Mouse (Mus musculus) lung, postnatal 36 days (tissue): ENCODE data around the gene Mcl1.
"Not testable (repeated sequence)": the region's sequence is repeated elsewhere in the genome, so short reads cannot be mapped to it uniquely, and the experiment has no call there.

Experiments
- DNase-seq: peaks from one replicate; pipeline ENCODE4 v3.0.0; 2022; ENCODE audit warnings: mixed read lengths

Gene Mcl1

GRCm38 (mm10) chr3:95658236-95658867 is at the start of gene Mcl1:
Mcl1 (plus strand) TSS chr3:95658788.
- DNase-seq, result peak; percentile 96

GRCm38 (mm10) chr3:95609195-95609594 is 49.4 kb upstream of the Mcl1 start:
- no peak for DNase-seq

GRCm38 (mm10) chr3:95613996-95614395 is 44.6 kb upstream of the Mcl1 start:
- no peak for DNase-seq

- no peak for DNase-seq
Measured at GRCm38 (mm10) chr3:95618511-95618910, 40.1 kb upstream of the Mcl1 start.

GRCm38 (mm10) chr3:95621241-95621640 is 37.3 kb upstream of the Mcl1 start:
- DNase-seq, result no peak

GRCm38 (mm10) chr3:95622421-95622820 is 36.2 kb upstream of the Mcl1 start:
- DNase-seq, result not testable (repeated sequence)

GRCm38 (mm10) chr3:95623551-95623950 is 35.0 kb upstream of the Mcl1 start:
- no peak for DNase-seq

- not testable (repeated sequence) for DNase-seq
Measured at GRCm38 (mm10) chr3:95623991-95624515, 34.5 kb upstream of the Mcl1 start.

- DNase-seq, result peak; percentile 100
Measured at GRCm38 (mm10) chr3:95624628-95625503, 33.7 kb upstream of the Mcl1 start, which contains the start of gene Ensa. Ensa (plus strand) TSS chr3:95624993.

GRCm38 (mm10) chr3:95627763-95628162 is 30.8 kb upstream of the Mcl1 start:
- no peak for DNase-seq

- no peak for DNase-seq
Measured at GRCm38 (mm10) chr3:95629755-95630154, 28.8 kb upstream of the Mcl1 start.

- DNase-seq, result no peak
Measured at GRCm38 (mm10) chr3:95630856-95631255, 27.7 kb upstream of the Mcl1 start.

- no peak for DNase-seq
Measured at GRCm38 (mm10) chr3:95631304-95631703, 27.3 kb upstream of the Mcl1 start.

GRCm38 (mm10) chr3:95632648-95633588 is 25.7 kb upstream of the Mcl1 start:
- DNase-seq, result no peak

GRCm38 (mm10) chr3:95635636-95636035 is 23.0 kb upstream of the Mcl1 start:
- DNase-seq, result no peak

GRCm38 (mm10) chr3:95636072-95636471 is 22.5 kb upstream of the Mcl1 start:
- DNase-seq, result no peak

- no peak for DNase-seq
Measured at GRCm38 (mm10) chr3:95639694-95640093, 18.9 kb upstream of the Mcl1 start.

GRCm38 (mm10) chr3:95643097-95643496 is 15.5 kb upstream of the Mcl1 start:
- no peak for DNase-seq

GRCm38 (mm10) chr3:95645313-95646235 is 13.0 kb upstream of the Mcl1 start:
- peak; percentile 86 for DNase-seq

- DNase-seq, result no peak
Measured at GRCm38 (mm10) chr3:95648016-95648415, 10.6 kb upstream of the Mcl1 start.

GRCm38 (mm10) chr3:95650276-95651032 is 8.1 kb upstream of the Mcl1 start:
- peak; percentile 88 for DNase-seq
